Mouse (Mus musculus) lung, adult 2 months (tissue): Measurements from ENCODE around the gene Fkbp6.

Source experiments
- CTCF ChIP-seq: fragments of 200-500 bp; IDR thresholded peaks from 2 replicates; pipeline ENCODE4 v1.5.1; 2011; ENCODE audit warnings: mild to moderate bottlenecking, low read length, control low read depth; ENCODE audit not compliant: insufficient read depth
- POLR2A ChIP-seq: fragments of 200-500 bp; IDR thresholded peaks from 2 replicates; pipeline ENCODE4 v1.6.1; 2011; ENCODE audit warnings: low read depth, mild to moderate bottlenecking, control low read depth, low read length, borderline replicate concordance; ENCODE audit errors: extremely low read depth

GRCm38 (mm10) chr5:135306321-135306965, 43.4 kb downstream of the Fkbp6 start:
- TF ChIP-seq CTCF (no peak), POLR2A (no peak)
